Mouse (Mus musculus) midbrain, embryonic 13.5 days (tissue): Measurements from ENCODE around the gene Pecam1. TPM values are rescaled to one million over a fixed set of nuclear protein-coding genes. Genes with fewer than 3 reads are reported as not detected.
"Not testable (repeated sequence)": the region's sequence is repeated elsewhere in the genome, so short reads cannot be mapped to it uniquely, and the experiment has no call there.

Experiments
- ATAC-seq: fragments of 200-750 bp; cut with Nextera tagmentation; 2 replicates; pipeline ENCODE4 v1.8.0; 2017; ENCODE audit warnings: mild to moderate bottlenecking, moderate TSS enrichment, moderate library complexity
- H3K27ac ChIP-seq: fragments of 300-500 bp; sonication (generic); 2 replicates; pipeline ENCODE4 v1.5.1; 2015; ENCODE audit warnings: inconsistent platforms, mild to moderate bottlenecking, moderate library complexity
- H3K27me3 ChIP-seq: fragments of 300-500 bp; sonication (generic); 2 replicates; pipeline ENCODE4 v1.6.1; 2015; ENCODE audit warnings: mild to moderate bottlenecking, inconsistent platforms
- H3K36me3 ChIP-seq: fragments of 300-500 bp; sonication (generic); 2 replicates; pipeline ENCODE4 v1.6.1; 2015; ENCODE audit warnings: mild to moderate bottlenecking, inconsistent platforms
- H3K4me1 ChIP-seq: fragments of 300-500 bp; sonication (generic); replicated peaks from 2 replicates; pipeline ENCODE4 v1.6.1; 2015; ENCODE audit warnings: inconsistent platforms
- H3K4me2 ChIP-seq: fragments of 300-500 bp; sonication (generic); replicated peaks from 2 replicates; pipeline ENCODE4 v1.6.1; 2015; ENCODE audit warnings: moderate library complexity, mild to moderate bottlenecking, inconsistent platforms
- H3K4me3 ChIP-seq: fragments of 300-500 bp; sonication (generic); replicated peaks from 2 replicates; pipeline ENCODE4 v1.5.1; 2015; ENCODE audit warnings: mild to moderate bottlenecking, inconsistent platforms
- H3K9ac ChIP-seq: fragments of 300-500 bp; sonication (generic); replicated peaks from 2 replicates; pipeline ENCODE4 v1.6.1; 2015; ENCODE audit warnings: mild to moderate bottlenecking, inconsistent platforms
- H3K9me3 ChIP-seq: fragments of 300-500 bp; sonication (generic); 2 replicates; pipeline ENCODE4 v1.6.1; 2016; ENCODE audit warnings: mild to moderate bottlenecking, inconsistent platforms
- WGBS: fragments of 180-500 bp; shearing (Covaris S2); methylation state at CpG from one replicate; pipeline ENCODE4 v1.1.7; 2015; 5-methylcytosine and 5-hydroxymethylcytosine counted together
- polyA plus RNA-seq: library from polyadenylated mRNA; unstranded; fragments of >200 nt; fragmentation: Nextera tagmentation; extraction: Ambion mirVana; gene quantifications from 2 replicates; pipeline ENCODE4 v1.2.1, GENCODE M21; 2015

The Pecam1 gene
- polyA plus RNA-seq, 1 experiment from 2014 or later, result 15.8 TPM

GRCm38 (mm10) chr11:106742388-106742841 is 8.0 kb downstream of the Pecam1 start:
- no peak overlapping the region for H3K9ac ChIP-seq
- H3K4me3 ChIP-seq, result no peak overlapping the region
- peaks cover 8% of the 10 kb centered on the region for H3K4me1 ChIP-seq
- no peak overlapping the region for H3K27ac ChIP-seq
- H3K4me2 ChIP-seq, result no peak overlapping the region
- no peak for ATAC-seq
- H3K27me3 ChIP-seq, result no peaks in the 10 kb centered on the region
- no peaks in the 10 kb centered on the region for H3K9me3 ChIP-seq
- 55% methylated on average over 6 of the region's 6 CpGs for WGBS
- H3K36me3 ChIP-seq, result no peaks in the 10 kb centered on the region

DNA sequence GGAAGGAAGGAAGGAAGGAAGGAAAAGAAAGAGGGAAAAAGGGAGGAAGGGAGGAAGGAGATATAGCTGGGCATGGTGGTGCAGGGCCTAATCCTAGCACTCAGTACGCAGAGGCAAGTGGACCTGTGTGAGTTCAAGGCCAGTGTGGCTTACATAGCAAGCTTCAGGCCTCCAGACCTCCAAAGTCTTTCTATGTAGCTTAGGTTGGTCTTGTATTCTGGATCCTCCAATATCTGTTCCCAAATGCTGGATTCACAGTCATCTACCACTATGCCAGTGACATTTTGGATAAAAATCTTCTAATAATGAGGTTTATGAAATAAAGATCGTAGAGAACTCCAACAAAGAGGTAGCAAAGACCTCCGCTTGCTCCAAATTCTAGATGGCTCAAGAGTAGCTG is 8.6 kb downstream of the Pecam1 start:
- Histone ChIP-seq H3K9me3 (no peaks in the 10 kb centered on the region), H3K27me3 (no peaks in the 10 kb centered on the region), H3K27ac (no peak overlapping the region; the same call in 1 of the 2 replicates), H3K4me2 (no peak overlapping the region), H3K36me3 (no peaks in the 10 kb centered on the region), H3K4me1 (peaks cover 14% of the 10 kb centered on the region), H3K9ac (no peak overlapping the region), H3K4me3 (no peak overlapping the region)
- no peak for ATAC-seq
- 89% methylated on average over 3 of the region's 3 CpGs for WGBS

- Histone ChIP-seq H3K36me3 (no peaks in the 10 kb centered on the region), H3K4me2 (no peak overlapping the region), H3K9me3 (no peaks in the 10 kb centered on the region), H3K4me1 (peaks cover 20% of the 10 kb centered on the region), H3K9ac (no peak overlapping the region), H3K4me3 (no peak overlapping the region), H3K27me3 (no peaks in the 10 kb centered on the region), H3K27ac (no peak overlapping the region)
- ATAC-seq, result no peak
- 23% methylated on average over 6 of the region's 6 CpGs for WGBS
Observed at GRCm38 (mm10) chr11:106741232-106741631, 9.2 kb downstream of the Pecam1 start.

- H3K4me3 ChIP-seq, H3K27ac ChIP-seq, H3K4me2 ChIP-seq, H3K9ac ChIP-seq, ATAC-seq, H3K36me3 ChIP-seq, H3K27me3 ChIP-seq, H3K9me3 ChIP-seq: not testable (repeated sequence)
- 95% methylated on average over 5 of the region's 8 CpGs for WGBS
- peaks cover 23% of the 10 kb centered on the region for H3K4me1 ChIP-seq
Observed at GRCm38 (mm10) chr11:106740724-106741123, 9.7 kb downstream of the Pecam1 start.

- Histone ChIP-seq H3K4me1 (peaks cover 23% of the 10 kb centered on the region), H3K27me3 (no peaks in the 10 kb centered on the region)
- 93% methylated on average over 2 of the region's 2 CpGs for WGBS
Observed at GRCm38 (mm10) chr11:106739116-106739515, 11.3 kb downstream of the Pecam1 start.

DNA sequence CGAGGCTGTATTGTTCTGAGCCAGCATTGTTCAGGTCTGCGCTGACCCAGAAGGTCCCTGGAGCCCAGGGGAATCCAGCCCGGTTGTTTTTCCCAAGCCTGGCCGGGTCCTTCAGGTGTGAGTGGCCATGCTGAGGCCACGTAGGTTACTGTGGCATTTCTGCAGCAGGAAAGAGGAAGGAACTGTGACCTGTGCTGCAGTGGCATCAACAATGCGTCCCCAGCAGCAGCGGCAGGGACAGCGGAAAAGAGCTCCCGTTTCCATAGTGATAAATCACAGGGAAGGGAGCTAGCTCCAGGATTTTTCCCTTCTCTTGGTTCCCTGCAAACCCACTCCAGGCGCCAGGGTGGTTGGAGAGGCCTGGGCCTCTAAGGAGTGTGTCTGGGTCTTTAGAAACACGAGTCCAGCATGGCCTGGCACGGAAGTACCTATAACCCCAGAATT is 13.2 kb downstream of the Pecam1 start:
- Histone ChIP-seq H3K36me3 (no peaks in the 10 kb centered on the region), H3K27me3 (no peaks in the 10 kb centered on the region), H3K9ac (0 out of 2 replicates have a peak overlapping the region, but pooled peaks have one; percentile 17), H3K27ac (peak overlapping the region; percentile 82), H3K4me1 (peaks cover 23% of the 10 kb centered on the region), H3K4me3 (no peak overlapping the region), H3K9me3 (no peaks in the 10 kb centered on the region), H3K4me2 (peak overlapping the region; percentile 11)
- WGBS, result 5% methylated on average over 12 of the region's 12 CpGs
- peak; percentile 84 for ATAC-seq

More at GRCm38 (mm10) chr11:106739116-106739515, 11.3 kb downstream of the Pecam1 start:
- no peak overlapping the region for H3K4me3 ChIP-seq
- no peak for ATAC-seq
- H3K9me3 ChIP-seq, result no peaks in the 10 kb centered on the region
- H3K9ac ChIP-seq, result no peak overlapping the region
- no peak overlapping the region for H3K4me2 ChIP-seq
- no peak overlapping the region for H3K27ac ChIP-seq
- H3K36me3 ChIP-seq, result no peaks in the 10 kb centered on the region

GRCm38 (mm10) chr11:106736614-106737013 is 13.8 kb downstream of the Pecam1 start:
- ATAC-seq, result peak; percentile 22; the same call in 1 of the 2 replicates
- no peaks in the 10 kb centered on the region for H3K27me3 ChIP-seq
- H3K27ac ChIP-seq, result peak overlapping the region; percentile 82
- H3K4me1 ChIP-seq, result peaks cover 23% of the 10 kb centered on the region
- no peaks in the 10 kb centered on the region for H3K36me3 ChIP-seq
- 23% methylated on average over 3 of the region's 3 CpGs for WGBS
- no peak overlapping the region for H3K4me3 ChIP-seq
- 0 out of 2 replicates have a peak overlapping the region, but pooled peaks have one; percentile 11 for H3K4me2 ChIP-seq
- H3K9me3 ChIP-seq, result no peaks in the 10 kb centered on the region
- H3K9ac ChIP-seq, result 0 out of 2 replicates have a peak overlapping the region, but pooled peaks have one; percentile 17

GRCm38 (mm10) chr11:106730714-106731113 is 19.7 kb downstream of the Pecam1 start:
- H3K4me2 ChIP-seq, result no peak overlapping the region
- 90% methylated on average over 4 of the region's 4 CpGs for WGBS
- no peaks in the 10 kb centered on the region for H3K9me3 ChIP-seq
- no peak overlapping the region for H3K9ac ChIP-seq
- no peak overlapping the region for H3K27ac ChIP-seq
- no peak for ATAC-seq
- H3K4me1 ChIP-seq, result peaks cover 6% of the 10 kb centered on the region
- H3K36me3 ChIP-seq, result no peaks in the 10 kb centered on the region
- H3K4me3 ChIP-seq, result no peak overlapping the region
- no peaks in the 10 kb centered on the region for H3K27me3 ChIP-seq

DNA sequence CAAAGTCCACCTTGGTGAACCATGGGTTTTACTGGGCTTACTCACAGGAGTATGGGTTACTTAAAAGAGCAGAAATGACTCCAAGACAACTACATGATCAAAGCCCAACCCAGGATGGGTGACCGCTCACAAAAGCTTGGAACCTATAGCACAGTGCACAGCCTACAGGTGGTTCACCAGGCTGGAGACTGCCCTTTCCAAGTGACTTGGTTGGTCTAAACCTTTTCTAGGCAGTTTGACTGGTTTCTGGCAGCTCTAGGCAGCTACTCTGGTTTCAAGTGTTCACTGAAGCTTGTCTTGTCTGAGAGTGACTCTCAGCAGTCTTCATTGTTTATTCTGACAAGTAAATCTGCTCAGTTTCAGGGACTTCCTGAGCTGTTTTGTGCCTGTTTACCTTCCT is 20.8 kb downstream of the Pecam1 start:
- peaks cover 6% of the 10 kb centered on the region for H3K4me1 ChIP-seq
- no peak overlapping the region for H3K9ac ChIP-seq
- WGBS, result 96% methylated on average over 1 of the region's 1 CpGs
- no peak for ATAC-seq
- H3K27ac ChIP-seq, result no peak overlapping the region
- H3K27me3 ChIP-seq, result no peaks in the 10 kb centered on the region
- no peak overlapping the region for H3K4me3 ChIP-seq
- no peaks in the 10 kb centered on the region for H3K9me3 ChIP-seq
- H3K4me2 ChIP-seq, result no peak overlapping the region
- H3K36me3 ChIP-seq, result no peaks in the 10 kb centered on the region

- H3K27me3 ChIP-seq, result no peaks in the 10 kb centered on the region
- H3K4me2 ChIP-seq, result no peak overlapping the region
- no peak overlapping the region for H3K4me3 ChIP-seq
- peaks cover 6% of the 10 kb centered on the region for H3K4me1 ChIP-seq
- 83% methylated on average over 10 of the region's 10 CpGs for WGBS
- no peak overlapping the region for H3K9ac ChIP-seq
- H3K9me3 ChIP-seq, result no peaks in the 10 kb centered on the region
- H3K27ac ChIP-seq, result no peak overlapping the region
- H3K36me3 ChIP-seq, result no peaks in the 10 kb centered on the region
- no peak for ATAC-seq
Observed at GRCm38 (mm10) chr11:106728402-106729366, 21.7 kb downstream of the Pecam1 start.

- no peak for ATAC-seq
Observed at GRCm38 (mm10) chr11:106727967-106728366, 22.5 kb downstream of the Pecam1 start.

DNA sequence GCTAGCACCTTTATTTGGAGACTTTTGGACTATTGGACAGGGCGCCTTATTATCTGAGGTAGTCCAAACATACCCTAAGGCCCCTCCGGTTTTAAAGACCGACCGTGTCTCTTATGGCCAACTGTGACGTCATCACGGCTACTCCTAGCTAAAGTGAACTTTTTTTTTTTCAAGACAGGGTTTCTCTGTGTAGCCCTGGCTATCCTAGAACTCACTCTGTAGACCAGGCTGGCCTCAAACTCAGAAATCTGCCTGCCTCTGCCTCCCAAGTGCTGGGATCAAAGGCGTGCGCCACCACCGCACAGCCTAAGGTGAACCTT is 25.6 kb downstream of the Pecam1 start:
- not testable (repeated sequence) for H3K9me3 ChIP-seq, H3K4me2 ChIP-seq, ATAC-seq, H3K9ac ChIP-seq, H3K4me1 ChIP-seq, H3K27me3 ChIP-seq, H3K27ac ChIP-seq, H3K36me3 ChIP-seq, H3K4me3 ChIP-seq
- WGBS, result 95% methylated on average over 9 of the region's 9 CpGs

More at GRCm38 (mm10) chr11:106727967-106728366, 22.5 kb downstream of the Pecam1 start:
- WGBS, result 39% methylated on average over 5 of the region's 5 CpGs
- Histone ChIP-seq H3K4me2 (no peak overlapping the region), H3K4me1 (peaks cover 6% of the 10 kb centered on the region), H3K4me3 (no peak overlapping the region), H3K9ac (no peak overlapping the region), H3K27me3 (no peaks in the 10 kb centered on the region), H3K9me3 (no peaks in the 10 kb centered on the region), H3K36me3 (no peaks in the 10 kb centered on the region), H3K27ac (no peak overlapping the region; the same call in 1 of the 2 replicates)
